Mouse (Mus musculus): ENCODE data around the gene Pde2a. TPM values are rescaled to one million over a fixed set of nuclear protein-coding genes. Genes with fewer than 3 reads are reported as not detected.

The Pde2a gene
- total and polyA plus RNA-seq, 3 experiments = 0.11 to 0.62 TPM; not detected in 1

GRCm38 (mm10) chr7:101444211-101444610 is 22.7 kb downstream of the Pde2a start:
- no peaks in the 10 kb centered on the region for H3K79me2 ChIP-seq (ENCODE audit: control insufficient read depth, insufficient read depth, low read length, poor library complexity)
- peaks cover 5 to 8% of the 10 kb centered on the region in 2 experiments; a peak in 3 of 4 replicates for H3K27me3 ChIP-seq (ENCODE audit: control insufficient read depth in 1 of 2, insufficient read depth in 2 of 2, low read length in 2 of 2)
- no peak for DNase-seq (ENCODE audit: low read depth, low spot score)
- no peaks in the 10 kb centered on the region for H3K4me1 ChIP-seq (ENCODE audit: control insufficient read depth in 1 of 2, insufficient read depth in 2 of 2, low read length in 2 of 2)
- H3K36me3 ChIP-seq (ENCODE audit: control insufficient read depth in 1 of 2, insufficient read depth in 2 of 2, low read length in 2 of 2) = no peaks in the 10 kb centered on the region
- H3K27ac ChIP-seq (ENCODE audit: control insufficient read depth, low read depth, low read length) = no peak overlapping the region
- no peak for TF ChIP-seq CHD2 (IDR thresholded peaks at IDR 0.05; ENCODE audit: low read length)
- no peak overlapping the region for H3K4me3 ChIP-seq (ENCODE audit: control insufficient read depth in 1 of 2, insufficient read depth in 1 of 2, low read depth in 2 of 2, low read length in 2 of 2)
- H3K9me3 ChIP-seq (replicated peaks; ENCODE audit: insufficient read depth, low read length) = no peaks in the 10 kb centered on the region
- no peak overlapping the region for H3K9ac ChIP-seq (ENCODE audit: control insufficient read depth, low read depth, low read length, poor library complexity, severe bottlenecking)

GRCm38 (mm10) chr7:101449855-101450254 is 28.4 kb downstream of the Pde2a start:
- no peaks in the 10 kb centered on the region for H3K79me2 ChIP-seq (ENCODE audit: control insufficient read depth, insufficient read depth, low read length, poor library complexity)
- peak; percentile 5 for DNase-seq (ENCODE audit: low read depth, low spot score)
- no peak for TF ChIP-seq CHD1 (IDR thresholded peaks at IDR 0.05; ENCODE audit: low read depth, low read length)
- TF ChIP-seq USF2 (IDR thresholded peaks at IDR 0.05; ENCODE audit: borderline replicate concordance in 1 of 2, insufficient read depth in 1 of 2, low read depth in 1 of 2, low read length in 2 of 2) = no peak
- no peak for TF ChIP-seq MEF2A (IDR thresholded peaks at IDR 0.05; ENCODE audit: extremely low read depth, insufficient replicate concordance, low read depth, low read length, poor library complexity, severe bottlenecking)
- no peak for TF ChIP-seq SMC3 (IDR thresholded peaks at IDR 0.05; ENCODE audit: low read depth, low read length)
- no peak for TF ChIP-seq MAZ (IDR thresholded peaks at IDR 0.05; ENCODE audit: low read depth, low read length)
- no peak for TF ChIP-seq UBTF (IDR thresholded peaks at IDR 0.05; ENCODE audit: borderline replicate concordance, insufficient read depth, low read depth, low read length)
- no peak for TF ChIP-seq GATA1 (IDR thresholded peaks at IDR 0.05; ENCODE audit: low read depth, low read length)
- TF ChIP-seq NELFE (IDR thresholded peaks at IDR 0.05; ENCODE audit: low read depth, low read length) = no peak
- TF ChIP-seq MYC (IDR thresholded peaks at IDR 0.05; ENCODE audit: low read depth, low read length) = no peak
- TF ChIP-seq NRF1 (IDR thresholded peaks at IDR 0.05; ENCODE audit: insufficient read depth, low read depth, low read length, poor library complexity, severe bottlenecking) = no peak
- no peaks in the 10 kb centered on the region for H3K9me3 ChIP-seq (replicated peaks; ENCODE audit: insufficient read depth, low read length)
- H3K27me3 ChIP-seq (ENCODE audit: control insufficient read depth in 1 of 2, insufficient read depth in 2 of 2, low read length in 2 of 2) = peaks cover 6% of the 10 kb centered on the region in 2 experiments
- H3K4me3 ChIP-seq (ENCODE audit: control insufficient read depth in 1 of 2, insufficient read depth in 1 of 2, low read depth in 2 of 2, low read length in 2 of 2) = no peak overlapping the region
- no peak overlapping the region for H3K9ac ChIP-seq (ENCODE audit: control insufficient read depth, low read depth, low read length, poor library complexity, severe bottlenecking)
- H3K4me1 ChIP-seq (ENCODE audit: control insufficient read depth in 1 of 2, insufficient read depth in 2 of 2, low read length in 2 of 2) = no peaks in the 10 kb centered on the region
- no peaks in the 10 kb centered on the region for H3K36me3 ChIP-seq (ENCODE audit: control insufficient read depth in 1 of 2, insufficient read depth in 2 of 2, low read length in 2 of 2)
- no peak overlapping the region for H3K27ac ChIP-seq (ENCODE audit: control insufficient read depth, low read depth, low read length)

GRCm38 (mm10) chr7:101450422-101451401 is 29.2 kb downstream of the Pde2a start:
- H3K36me3 ChIP-seq (ENCODE audit: control insufficient read depth in 1 of 2, insufficient read depth in 2 of 2, low read length in 2 of 2) = no peaks in the 10 kb centered on the region
- peaks cover 4 to 6% of the 10 kb centered on the region in 2 experiments for H3K27me3 ChIP-seq (ENCODE audit: control insufficient read depth in 1 of 2, insufficient read depth in 2 of 2, low read length in 2 of 2)
- H3K4me3 ChIP-seq (ENCODE audit: control insufficient read depth in 1 of 2, insufficient read depth in 1 of 2, low read depth in 2 of 2, low read length in 2 of 2) = peak overlapping the region; percentile 72 to 93
- DNase-seq (ENCODE audit: low read depth, low spot score) = peak; percentile 84
- H3K9me3 ChIP-seq (replicated peaks; ENCODE audit: insufficient read depth, low read length) = no peaks in the 10 kb centered on the region
- no peaks in the 10 kb centered on the region for H3K79me2 ChIP-seq (ENCODE audit: control insufficient read depth, insufficient read depth, low read length, poor library complexity)
- no peak overlapping the region for H3K27ac ChIP-seq (ENCODE audit: control insufficient read depth, low read depth, low read length)
- H3K9ac ChIP-seq (ENCODE audit: control insufficient read depth, low read depth, low read length, poor library complexity, severe bottlenecking) = peak overlapping the region; percentile 46
- H3K4me1 ChIP-seq (ENCODE audit: control insufficient read depth in 1 of 2, insufficient read depth in 2 of 2, low read length in 2 of 2) = no peaks in the 10 kb centered on the region
- TF ChIP-seq MXI1 (IDR thresholded peaks at IDR 0.05; ENCODE audit: low read depth, low read length) = peak; percentile 93
- no peak for TF ChIP-seq ETS1 (IDR thresholded peaks at IDR 0.05; ENCODE audit: low read depth, low read length)
- TF ChIP-seq ELF1 (IDR thresholded peaks at IDR 0.05; ENCODE audit: low read depth, low read length) = 0 out of 2 replicates have a peak, but pooled peaks have one; percentile 19
- no peak for TF ChIP-seq EP300 (IDR thresholded peaks at IDR 0.05; ENCODE audit: low read depth in 1 of 2, low read length in 2 of 2)
- TF ChIP-seq ZNF384 (IDR thresholded peaks at IDR 0.05; ENCODE audit: low read depth, low read length) = no peak
- 0 out of 2 replicates have a peak, but pooled peaks have one; percentile 12 for TF ChIP-seq HCFC1 (IDR thresholded peaks at IDR 0.05; ENCODE audit: low read depth, low read length)
- no peak for TF ChIP-seq TAL1 (IDR thresholded peaks at IDR 0.05; ENCODE audit: low read length)
- no peak for TF ChIP-seq POLR2AphosphoS2 (IDR thresholded peaks at IDR 0.05; ENCODE audit: low read length)
- TF ChIP-seq BHLHE40 (IDR thresholded peaks at IDR 0.05; ENCODE audit: borderline replicate concordance, low read depth, low read length) = peak; percentile 11; the same call in 1 of the 2 replicates
- TF ChIP-seq GATA1 (IDR thresholded peaks at IDR 0.05; ENCODE audit: low read depth, low read length) = no peak
- TF ChIP-seq SIN3A (IDR thresholded peaks at IDR 0.05; ENCODE audit: low read length) = peak; percentile 58; the same call in 1 of the 2 replicates
- TF ChIP-seq MYC (IDR thresholded peaks at IDR 0.05; ENCODE audit: low read depth, low read length) = peak; percentile 70; the same call in 1 of the 2 replicates
- TF ChIP-seq MAFK (IDR thresholded peaks at IDR 0.05; ENCODE audit: borderline replicate concordance, low read depth, low read length) = no peak
- peak; percentile 64 for TF ChIP-seq MAX (IDR thresholded peaks at IDR 0.05; ENCODE audit: low read length)

All from MEL (cell line).